Mouse (Mus musculus): ENCODE data around the gene Exoc3l4. TPM values are rescaled to one million over a fixed set of nuclear protein-coding genes. Genes with fewer than 3 reads are reported as not detected.

Exoc3l4 gene
- polyA plus RNA-seq, 1 experiment from 2014 or later = 11.1 TPM

- no peak overlapping the region for H3K4me3 ChIP-seq (replicated peaks)
- no peaks in the 10 kb centered on the region for H3K27me3 ChIP-seq (replicated peaks)
- no peaks in the 10 kb centered on the region for H3K9me3 ChIP-seq
- no peak overlapping the region for H3K27ac ChIP-seq
- no peak overlapping the region for H3K9ac ChIP-seq
- H3K36me3 ChIP-seq = no peaks in the 10 kb centered on the region
- ATAC-seq = no peak
- peaks cover 11% of the 10 kb centered on the region; the same call in 1 of the 2 replicates for H3K4me1 ChIP-seq (replicated peaks)
- 63% methylated on average over 1 of the region's 1 CpGs for WGBS
- no peak overlapping the region for H3K4me2 ChIP-seq (replicated peaks)
These were observed 54.3 kb downstream of the Exoc3l4 start for GRCm38 (mm10) chr12:111471119-111471518.

GRCm38 (mm10) chr12:111471721-111472120, 54.9 kb downstream of the Exoc3l4 start:
- 69% methylated on average over 3 of the region's 3 CpGs for WGBS
- ATAC-seq = no peak
- H3K9ac ChIP-seq = no peak overlapping the region

GRCm38 (mm10) chr12:111472886-111473285, 56.1 kb downstream of the Exoc3l4 start:
- H3K4me1 ChIP-seq (replicated peaks) = peaks cover 11% of the 10 kb centered on the region; the same call in 1 of the 2 replicates
- H3K4me2 ChIP-seq (replicated peaks) = no peak overlapping the region
- no peak for ATAC-seq
- no peak overlapping the region for H3K9ac ChIP-seq
- H3K9me3 ChIP-seq = no peaks in the 10 kb centered on the region
- H3K27ac ChIP-seq = no peak overlapping the region
- H3K36me3 ChIP-seq = no peaks in the 10 kb centered on the region
- no peak overlapping the region for H3K4me3 ChIP-seq (replicated peaks)
- H3K27me3 ChIP-seq (replicated peaks) = no peaks in the 10 kb centered on the region
- 74% methylated on average over 5 of the region's 5 CpGs for WGBS

More at GRCm38 (mm10) chr12:111471721-111472120, 54.9 kb downstream of the Exoc3l4 start:
- Histone ChIP-seq H3K9me3 (no peaks in the 10 kb centered on the region), H3K4me3 (replicated peaks) (no peak overlapping the region), H3K4me1 (replicated peaks) (peaks cover 11% of the 10 kb centered on the region; the same call in 1 of the 2 replicates), H3K27me3 (replicated peaks) (no peaks in the 10 kb centered on the region), H3K27ac (no peak overlapping the region), H3K4me2 (replicated peaks) (no peak overlapping the region), H3K36me3 (no peaks in the 10 kb centered on the region)

DNA sequence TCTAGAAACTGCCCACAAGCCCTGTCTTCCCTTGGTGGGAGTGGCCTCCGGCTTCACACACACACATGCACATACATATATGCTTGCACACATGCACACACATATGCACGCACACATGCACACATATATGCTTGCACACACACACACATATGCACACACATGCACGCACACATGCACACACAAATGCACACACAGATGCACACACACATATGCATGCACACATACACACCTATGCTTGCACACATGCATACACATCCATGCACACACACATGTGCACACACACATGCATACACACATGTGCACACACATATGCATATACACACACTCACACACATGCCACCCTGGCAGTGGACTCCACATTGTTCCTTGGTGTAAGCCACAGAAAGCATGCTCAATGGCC, 57.6 kb downstream of the Exoc3l4 start:
- H3K4me3 ChIP-seq (replicated peaks) = no peak overlapping the region
- H3K4me2 ChIP-seq (replicated peaks) = no peak overlapping the region
- WGBS = 94% methylated on average over 3 of the region's 3 CpGs
- H3K4me1 ChIP-seq (replicated peaks) = peaks cover 10% of the 10 kb centered on the region; the same call in 1 of the 2 replicates
- no peaks in the 10 kb centered on the region for H3K27me3 ChIP-seq (replicated peaks)
- H3K9ac ChIP-seq = no peak overlapping the region
- H3K9me3 ChIP-seq = no peaks in the 10 kb centered on the region
- ATAC-seq = no peak
- H3K36me3 ChIP-seq = no peaks in the 10 kb centered on the region
- H3K27ac ChIP-seq = no peak overlapping the region

DNA sequence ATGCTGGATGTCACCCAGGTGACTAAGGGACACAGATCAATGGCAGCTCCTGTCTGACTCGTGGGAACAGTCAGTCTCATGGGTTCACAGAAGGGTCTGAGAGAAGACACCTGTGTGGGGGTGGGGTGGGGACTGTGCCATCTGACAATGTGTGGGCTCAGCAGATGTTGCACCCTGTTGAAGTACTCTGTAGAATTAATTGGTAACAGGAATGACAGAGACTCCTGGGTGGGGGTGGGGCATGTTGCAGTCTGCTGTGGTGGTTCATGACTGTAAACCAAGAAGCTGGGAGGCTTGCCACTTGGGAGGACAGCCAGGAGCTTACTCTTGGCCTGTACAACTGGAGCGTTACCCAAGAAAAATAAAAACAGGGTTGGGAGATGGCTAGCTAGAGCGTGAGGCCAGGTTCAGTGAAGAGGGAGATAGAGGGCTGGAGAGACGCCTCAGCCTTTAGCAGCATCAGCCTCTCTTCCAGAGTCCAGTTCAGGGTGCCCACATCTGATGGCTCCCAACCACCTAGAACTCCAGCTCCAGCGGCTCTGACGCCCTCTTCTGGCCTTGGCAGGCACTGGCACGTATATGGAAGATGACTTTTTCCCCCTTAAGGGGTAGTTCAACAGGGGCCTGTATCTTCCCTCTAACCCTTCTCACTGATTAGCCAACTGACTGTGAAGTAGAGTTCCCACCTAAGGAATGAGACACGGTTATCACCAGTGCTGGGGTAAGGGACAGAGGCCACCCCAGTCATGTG, 58.3 kb downstream of the Exoc3l4 start:
- peaks cover 9% of the 10 kb centered on the region; the same call in 1 of the 2 replicates for H3K4me1 ChIP-seq (replicated peaks)
- WGBS = 45% methylated on average over 8 of the region's 8 CpGs
- no peak overlapping the region for H3K9ac ChIP-seq
- H3K4me2 ChIP-seq (replicated peaks) = no peak overlapping the region
- H3K27me3 ChIP-seq (replicated peaks) = no peaks in the 10 kb centered on the region
- no peaks in the 10 kb centered on the region for H3K9me3 ChIP-seq
- H3K27ac ChIP-seq = no peak overlapping the region
- no peaks in the 10 kb centered on the region for H3K36me3 ChIP-seq
- ATAC-seq = no peak
- H3K4me3 ChIP-seq (replicated peaks) = no peak overlapping the region

- Histone ChIP-seq H3K4me1 (replicated peaks) (peaks cover 9% of the 10 kb centered on the region; the same call in 1 of the 2 replicates), H3K27me3 (replicated peaks) (no peaks in the 10 kb centered on the region), H3K4me3 (replicated peaks) (no peak overlapping the region), H3K36me3 (no peaks in the 10 kb centered on the region), H3K9me3 (no peaks in the 10 kb centered on the region), H3K27ac (no peak overlapping the region), H3K4me2 (replicated peaks) (no peak overlapping the region), H3K9ac (no peak overlapping the region)
- no peak for ATAC-seq
- WGBS = 55% methylated on average over 5 of the region's 5 CpGs
These were observed 62.1 kb downstream of the Exoc3l4 start for GRCm38 (mm10) chr12:111478924-111479323.

- Histone ChIP-seq H3K4me3 (replicated peaks) (no peak overlapping the region), H3K4me2 (replicated peaks) (no peak overlapping the region), H3K4me1 (replicated peaks) (peaks cover 7% of the 10 kb centered on the region), H3K36me3 (no peaks in the 10 kb centered on the region), H3K27ac (no peak overlapping the region), H3K9ac (no peak overlapping the region), H3K27me3 (replicated peaks) (peaks cover 6% of the 10 kb centered on the region; the same call in 1 of the 2 replicates), H3K9me3 (no peaks in the 10 kb centered on the region)
- ATAC-seq = no peak
- 76% methylated on average over 2 of the region's 2 CpGs for WGBS
These were observed 63.1 kb downstream of the Exoc3l4 start for GRCm38 (mm10) chr12:111479917-111480316.

Other genes with a start within 250 kb of the Exoc3l4 start
- not detected in 2 replicates for gene 4930595D18Rik, start 232.5 kb upstream of the Exoc3l4 start, polyA plus RNA-seq (2015; fragmentation: Nextera tagmentation; extraction: Ambion mirVana)
- gene Amn, start 145.9 kb upstream of the Exoc3l4 start, polyA plus RNA-seq (2015; fragmentation: Nextera tagmentation; extraction: Ambion mirVana) = 127 and 149 TPM in 2 replicates
- 31.8 and 33.9 TPM in 2 replicates for gene Cdc42bpb, start 39.3 kb upstream of the Exoc3l4 start, polyA plus RNA-seq (2015; fragmentation: Nextera tagmentation; extraction: Ambion mirVana)
- 1.6 and 2.0 TPM in 2 replicates for gene Lbhd2, start 10.2 kb upstream of the Exoc3l4 start, polyA plus RNA-seq (2015; fragmentation: Nextera tagmentation; extraction: Ambion mirVana)
- 4.9 and 5.7 TPM in 2 replicates for gene Tnfaip2, start 25.5 kb downstream of the Exoc3l4 start, polyA plus RNA-seq (2015; fragmentation: Nextera tagmentation; extraction: Ambion mirVana)
- 17.7 and 19.9 TPM in 2 replicates for gene Gm266, start 68.8 kb downstream of the Exoc3l4 start, polyA plus RNA-seq (2015; fragmentation: Nextera tagmentation; extraction: Ambion mirVana)
- gene Eif5, start 121.0 kb downstream of the Exoc3l4 start, polyA plus RNA-seq (2015; fragmentation: Nextera tagmentation; extraction: Ambion mirVana) = 574 and 692 TPM in 2 replicates
- 22.4 and 30.5 TPM in 2 replicates for gene Mark3, start 157.5 kb downstream of the Exoc3l4 start, polyA plus RNA-seq (2015; fragmentation: Nextera tagmentation; extraction: Ambion mirVana)

Data from intestine, embryonic 15.5 days (tissue).